10 mouse cellular contexts compared by ENCODE assay signal in the genomic region with DNA sequence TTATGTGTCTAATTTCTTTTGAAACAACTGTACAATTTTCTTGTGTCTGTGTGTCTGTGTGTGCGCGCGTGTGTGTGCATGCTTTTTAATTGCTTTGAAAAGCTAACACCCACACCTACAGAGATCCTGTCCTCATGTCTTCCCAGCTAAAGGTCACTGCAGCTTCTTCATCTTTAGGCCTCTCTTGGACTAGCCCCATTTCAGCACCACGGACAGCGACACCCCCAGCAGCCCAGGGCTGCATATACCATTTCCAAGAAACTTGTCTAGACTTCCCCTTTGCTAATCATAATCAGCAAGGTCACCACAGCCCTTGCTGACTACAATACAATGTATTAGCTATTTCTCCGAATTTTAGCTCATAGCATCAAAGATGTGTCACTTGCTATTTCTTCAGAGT. TPM values are rescaled to one million over a fixed set of nuclear protein-coding genes. Genes with fewer than 3 reads are reported as not detected.
DNase-seq lines count a peak whose midpoint lies in the region; ATAC-seq and TF ChIP-seq lines count a peak whose summit lies in the region.
"Had no signal": no experiment of that assay in that cellular context is flagged by ENCODE, and none has a peak within 500 bp of the region (broad histone marks: within the 10 kb centered on the region; RNA-seq: fewer than 3 reads in every experiment).

No protein-coding gene starts in this region.

- H3K36me3 ChIP-seq in G1E (replicated peaks), result no peaks in the 10 kb centered on the region
- no peaks in the 10 kb centered on the region for H3K36me3 ChIP-seq in stomach, embryonic 15.5 days

- no peaks in the 10 kb centered on the region for H3K27me3 ChIP-seq in G1E (ENCODE audit: insufficient read depth, low read length)
- H3K27me3 ChIP-seq in stomach, embryonic 15.5 days (replicated peaks), result peaks cover 41% of the 10 kb centered on the region

- no peak overlapping the region for H3K4me2 ChIP-seq in stomach, embryonic 15.5 days

- peak; percentile 8 for DNase-seq in CD4-positive, CD25-positive, alpha-beta regulatory T cell, adult 2 months (ENCODE audit: low read depth, low spot score)
- DNase-seq in G1E (ENCODE audit: low spot score), result peak; percentile 43
- DNase-seq in cerebellum, postnatal 25 days, result peak; percentile 26 to 38
- peak; percentile 89 for DNase-seq in kidney, postnatal 10 days

- no peak for TF ChIP-seq CTCF in G1E (IDR thresholded peaks at IDR 0.05; ENCODE audit: low read depth, low read length)

- no peaks in the 10 kb centered on the region for H3K4me1 ChIP-seq in G1E (ENCODE audit: insufficient read depth, low read depth, low read length)
- H3K4me1 ChIP-seq in stomach, embryonic 15.5 days, result peaks cover 18% of the 10 kb centered on the region

- no peak overlapping the region for H3K4me3 ChIP-seq in G1E (ENCODE audit: low read depth, low read length)
- no peak overlapping the region for H3K4me3 ChIP-seq in stomach, embryonic 15.5 days (replicated peaks)

- no peak overlapping the region for H3K9ac ChIP-seq in stomach, embryonic 15.5 days

- no peak overlapping the region for H3K27ac ChIP-seq in stomach, embryonic 15.5 days

- WGBS in stomach, embryonic 15.5 days, result 28% methylated on average over 6 of the region's 6 CpGs

- no peak for ATAC-seq in CD4-positive, CD25-positive, alpha-beta regulatory T cell, adult 4 months
- no peak for ATAC-seq in G1E (ENCODE audit: extremely low read depth, insufficient number of reproducible peaks, low FRiP score, poor library complexity, severe bottlenecking)
- peak; percentile 48; the same call in 1 of the 2 replicates for ATAC-seq in granulocyte monocyte progenitor cell, adult 5-6 weeks (replicated peaks; ENCODE audit: poor library complexity, severe bottlenecking)
- 0 out of 2 replicates have a peak, but pooled peaks have one; percentile 65 for ATAC-seq in megakaryocyte-erythroid progenitor cell, adult 5-6 weeks (replicated peaks; ENCODE audit: low FRiP score, low TSS enrichment, poor library complexity, severe bottlenecking)
- ATAC-seq in stomach, embryonic 15.5 days (ENCODE audit: insufficient read depth, low FRiP score, low read depth), result peak; percentile 43; the same call in 1 of the 2 replicates

- peaks cover 26% of the 10 kb centered on the region for H3K9me3 ChIP-seq in G1E (replicated peaks)
- no peaks in the 10 kb centered on the region for H3K9me3 ChIP-seq in stomach, embryonic 15.5 days

RNA-seq across cellular contexts. Expression of a gene that starts 1.9 kb away (rescaled TPM):
- polyA plus RNA-seq in CD4-positive, CD25-positive, alpha-beta regulatory T cell, adult 4 months (2017; shearing (Covaris generic)), result not detected
- total RNA-seq in G1E (2014; fragmentation: Nextera tagmentation) (not detected in 2 replicates), G1E (2017) (0.06 and 0.27 TPM in 2 replicates)
- not detected in 2 replicates for polyA plus RNA-seq in G1E (2012)
- not detected in 2 replicates for total RNA-seq in granulocyte monocyte progenitor cell, adult 5-6 weeks (2014; fragmentation: Nextera tagmentation)
- not detected in 2 replicates for total RNA-seq in granulocyte monocyte progenitor cell, adult 5-6 weeks (2017)
- not detected in 2 replicates for total RNA-seq in megakaryocyte-erythroid progenitor cell, adult 5-6 weeks (2014; fragmentation: Nextera tagmentation)
- total RNA-seq in megakaryocyte-erythroid progenitor cell, adult 5-6 weeks (2017), result not detected in 2 replicates
- polyA plus RNA-seq in stomach, embryonic 15.5 days (2015; fragmentation: Nextera tagmentation; extraction: Ambion mirVana), result 1.2 and 1.9 TPM in 2 replicates
- total RNA-seq: gastrocnemius, postnatal 36 days; neutrophil, adult 5-6 weeks had no signal

Comparison
In these comparisons a context has a peak if more than half of its experiments do, and no peak if none do; other contexts are left out.
1. DNase-seq: peak in every context shown above with its lines; median percentile 89 in kidney, postnatal 10 days; 43 in G1E; 32 in cerebellum, postnatal 25 days; 8 in CD4-positive, CD25-positive, alpha-beta regulatory T cell, adult 2 months.
2. ATAC-seq: peak in granulocyte monocyte progenitor cell, adult 5-6 weeks (single experiment), megakaryocyte-erythroid progenitor cell, adult 5-6 weeks (single experiment) and stomach, embryonic 15.5 days (single experiment); none in CD4-positive, CD25-positive, alpha-beta regulatory T cell, adult 4 months (single experiment) and G1E (single experiment).